Mouse (Mus musculus): Measurements from ENCODE around the gene Smagp. TPM values are rescaled to one million over a fixed set of nuclear protein-coding genes. Genes with fewer than 3 reads are reported as not detected.

Gene Smagp
- 10 to 100 TPM; 60.8 to 79.4 TPM for total RNA-seq (2023)

DNA sequence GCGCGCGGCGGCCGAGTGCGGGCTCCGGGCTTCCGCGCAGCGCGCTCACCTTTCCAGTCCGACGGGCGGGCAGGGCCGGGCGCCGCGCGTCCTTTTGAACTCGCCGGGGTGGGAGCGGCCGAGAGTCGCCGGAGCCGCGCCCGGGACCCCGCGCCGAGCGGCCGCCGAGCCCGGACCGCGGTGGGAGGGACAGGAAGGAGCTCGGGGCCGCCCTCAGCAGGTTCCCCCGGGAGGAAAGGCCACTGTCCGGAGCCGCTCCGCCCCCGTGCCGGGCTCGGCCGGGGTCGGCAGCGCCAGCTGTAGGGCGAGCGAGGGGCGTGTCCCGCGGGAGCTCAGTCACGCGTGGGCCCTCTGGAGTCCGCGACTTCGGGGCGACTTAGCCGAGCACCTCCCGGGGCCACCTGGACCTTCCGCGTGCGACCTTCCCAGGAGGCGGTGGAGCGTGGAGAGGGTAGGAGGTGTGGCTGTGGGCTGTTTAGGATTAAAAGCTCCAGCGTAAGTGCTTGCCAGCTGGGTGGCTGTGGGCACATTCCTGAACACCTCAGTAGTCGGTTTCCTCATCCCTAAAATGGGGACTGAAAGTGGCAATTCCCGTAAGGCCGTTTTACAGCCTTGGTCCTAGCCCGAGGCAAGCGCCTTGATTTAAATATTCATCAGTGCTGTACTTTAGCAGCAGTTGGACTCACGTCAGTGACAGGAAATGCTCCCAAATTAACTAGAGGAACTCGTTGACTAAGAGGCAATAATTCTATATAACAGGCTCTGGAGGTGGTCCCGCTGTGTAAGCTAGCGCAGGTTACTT, at the start of gene Smagp:
Gene Smagp, minus strand, starts transcription at position 241 of the 802 bp plus-strand sequence.

DNA sequence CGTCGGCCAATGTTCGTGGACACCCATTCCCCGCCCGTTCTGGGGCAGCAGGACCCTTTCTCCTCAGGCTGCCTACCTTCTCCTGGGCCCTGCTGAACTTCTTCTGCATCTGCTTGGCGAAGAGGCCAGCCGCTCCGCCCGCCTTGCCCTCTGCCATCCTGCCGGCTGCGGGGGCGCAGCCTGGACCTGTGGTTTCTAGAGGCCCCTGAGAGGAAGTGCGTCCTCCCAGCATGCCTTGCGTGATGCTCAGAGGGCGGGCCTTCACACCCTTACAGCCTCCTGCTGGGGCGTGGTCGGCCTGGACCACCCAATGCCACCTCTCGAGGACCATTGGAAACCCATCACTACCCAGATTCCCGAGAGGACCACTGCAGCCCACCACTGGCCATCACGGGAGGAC, 32.6 kb upstream of the Smagp start, which contains the start of gene Bin2:
Gene Bin2, minus strand, starts transcription at position 217 of the 400 bp plus-strand sequence.

DNA sequence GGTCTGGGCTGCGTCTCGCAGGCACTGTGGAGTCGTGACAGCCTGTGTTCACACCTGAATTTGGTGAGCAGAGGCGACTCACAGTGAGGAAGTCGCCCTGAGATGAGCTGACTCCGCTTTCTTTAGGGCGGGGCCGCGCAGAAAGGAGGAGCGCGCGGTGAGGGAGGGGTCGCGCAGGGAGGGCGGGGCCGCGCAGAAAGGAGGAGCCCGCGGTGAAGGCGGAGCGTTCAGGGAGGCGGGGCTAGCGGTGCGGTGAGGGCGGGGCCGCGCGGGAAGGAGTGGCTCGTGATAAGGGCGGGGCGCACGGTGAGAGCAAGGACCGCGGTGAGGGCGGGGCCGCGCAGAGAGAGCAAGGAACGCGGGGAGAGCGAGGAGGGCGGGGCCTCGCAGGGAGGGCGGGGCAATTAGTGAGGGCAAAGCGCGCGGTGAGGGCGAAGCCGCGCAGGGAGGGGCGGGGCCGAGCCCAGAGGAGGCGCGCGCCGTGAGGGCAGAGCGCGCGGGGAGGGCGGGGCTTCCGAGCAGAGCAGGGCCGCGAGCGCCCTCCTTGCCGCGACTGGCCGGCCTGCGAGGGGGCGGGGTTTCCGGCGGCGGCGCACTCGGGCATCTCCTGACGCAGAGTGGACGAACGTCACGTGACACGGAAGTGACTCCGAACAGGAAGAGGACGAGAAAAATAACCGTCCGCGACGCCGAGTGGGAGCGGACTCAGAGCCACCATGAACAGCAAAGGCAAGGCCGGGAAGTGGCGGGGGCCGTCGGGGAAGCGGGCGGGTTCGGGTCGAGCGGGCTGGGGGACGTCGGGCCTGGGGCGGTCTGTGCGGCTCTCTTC, 21.5 kb downstream of the Smagp start, which contains the start of gene Dazap2:
Gene Dazap2, plus strand, starts transcription at position 354 of the 829 bp plus-strand sequence.

DNA sequence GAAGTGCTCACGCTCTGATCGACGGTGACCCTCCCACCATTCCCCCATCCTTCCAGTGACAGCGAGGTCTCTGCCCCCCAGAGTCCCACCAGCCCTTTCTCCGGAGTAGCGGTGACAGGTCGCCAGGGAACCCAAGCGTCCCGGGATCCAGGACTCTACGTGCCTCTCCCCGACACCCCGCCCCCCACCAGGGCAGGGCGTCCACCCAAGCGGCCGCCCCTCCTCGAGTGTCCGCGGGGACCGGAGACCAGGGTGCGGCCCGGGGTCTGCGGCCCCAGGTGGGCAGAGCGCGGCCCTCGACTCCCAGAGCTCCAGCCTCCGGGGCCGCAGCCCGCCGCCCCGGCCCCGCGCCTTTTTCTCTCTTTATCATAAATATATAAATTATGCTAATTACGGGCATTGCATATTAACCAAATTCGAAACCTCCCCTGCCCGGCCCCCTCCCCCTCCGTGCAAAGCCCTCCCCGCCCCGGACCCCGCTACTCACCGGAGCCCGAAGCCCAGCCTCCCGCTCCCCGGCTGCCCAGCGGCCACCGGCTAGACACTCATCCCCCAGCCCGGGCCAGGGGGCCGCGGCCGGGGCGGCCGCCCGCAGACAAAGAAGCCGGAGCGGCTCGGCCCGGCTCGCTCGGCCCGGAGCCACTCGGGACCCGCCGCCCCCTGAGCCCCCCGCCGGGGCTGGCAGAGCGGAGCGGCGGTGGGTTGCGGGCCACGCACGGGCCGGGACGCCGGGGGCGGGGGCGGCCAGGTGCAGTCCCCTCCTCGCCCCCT, 37.3 kb downstream of the Smagp start, which contains the start of gene Pou6f1:
Gene Pou6f1, minus strand, starts transcription at position 709 of the 771 bp plus-strand sequence.

Other genes with a start within 250 kb of the Smagp start
- gene Gm5475, start 214.8 kb downstream of the Smagp start, total RNA-seq (2023): not detected
- 10 to 100 TPM; 30.3 to 30.6 TPM for gene Slc11a2, start 211.9 kb downstream of the Smagp start, total RNA-seq (2023)
- 10 to 100 TPM; 27.2 to 29.2 TPM for gene Letmd1, start 167.9 kb downstream of the Smagp start, total RNA-seq (2023)
- gene Csrnp2, start 141.5 kb downstream of the Smagp start, total RNA-seq (2023): 1 to 10 TPM; 2.0 to 2.7 TPM
- 1 to 10 TPM; 7.2 to 8.8 TPM for gene Tfcp2, start 84.9 kb downstream of the Smagp start, total RNA-seq (2023)
- 10 to 100 TPM; 12.4 to 15.5 TPM for gene Pou6f1, start 37.0 kb downstream of the Smagp start, total RNA-seq (2023)
- 100 to 1,000 TPM; 500 to 526 TPM for gene Dazap2, start 21.6 kb downstream of the Smagp start, total RNA-seq (2023)
- 100 to 1,000 TPM; 508 to 528 TPM for gene Bin2, start 32.6 kb upstream of the Smagp start, total RNA-seq (2023)
- gene Cela1, start 51.0 kb upstream of the Smagp start, total RNA-seq (2023): 10 to 100 TPM; 20.1 to 22.6 TPM
- gene Galnt6, start 92.4 kb upstream of the Smagp start, total RNA-seq (2023): 10 to 100 TPM; 27.2 to 27.3 TPM
- 1 to 10 TPM; 2.0 to 5.5 TPM for gene Slc4a8, start 124.8 kb upstream of the Smagp start, total RNA-seq (2023)
- not detected for gene Scn8a, start 232.9 kb upstream of the Smagp start, total RNA-seq (2023)

All from monocyte, adult 59 days (primary cell).